Mouse (Mus musculus) cerebellum, adult 2 months (tissue): Measurements from ENCODE around the gene Nrxn3.

Experiments used
- CTCF ChIP-seq: fragments of 200-500 bp; IDR thresholded peaks from 2 replicates; pipeline ENCODE4 v1.5.1; 2011; ENCODE audit warnings: low read depth, mild to moderate bottlenecking, control low read depth, low read length, moderate library complexity, borderline replicate concordance; ENCODE audit not compliant: insufficient read depth
- POLR2A ChIP-seq: fragments of 200-500 bp; IDR thresholded peaks from 2 replicates; pipeline ENCODE4 v1.6.1; 2011; ENCODE audit warnings: low read length, control low read depth, borderline replicate concordance; ENCODE audit not compliant: insufficient read depth

- TF ChIP-seq POLR2A (no peak), CTCF (no peak)
Observed at GRCm38 (mm10) chr12:89810146-89810545, 1087.5 kb downstream of the Nrxn3 start.
